Mouse (Mus musculus) Muller cell, postnatal 12 days (primary cell): ENCODE results near the gene Rtn2.
A peak's percentile ranks its signal among the peaks of the same experiment; 100 is the strongest.

Experiments
- DNase-seq: peaks from one replicate; pipeline ENCODE4 v3.0.0-alpha.2; 2015; ENCODE audit errors: inconsistent ontology term

Rtn2 gene

GRCm38 (mm10) chr7:19344237-19344847, 61.9 kb downstream of the Rtn2 start, which contains the start of gene Ercc1:
TSS of gene Ercc1 (plus strand) at chr7:19344778.
- no peak for DNase-seq

- DNase-seq = peak; percentile 99
Measured at GRCm38 (mm10) chr7:19344938-19345471, 62.6 kb downstream of the Rtn2 start.
